Mouse (Mus musculus): ENCODE results near the gene Slc2a4.

The Slc2a4 gene

DNA sequence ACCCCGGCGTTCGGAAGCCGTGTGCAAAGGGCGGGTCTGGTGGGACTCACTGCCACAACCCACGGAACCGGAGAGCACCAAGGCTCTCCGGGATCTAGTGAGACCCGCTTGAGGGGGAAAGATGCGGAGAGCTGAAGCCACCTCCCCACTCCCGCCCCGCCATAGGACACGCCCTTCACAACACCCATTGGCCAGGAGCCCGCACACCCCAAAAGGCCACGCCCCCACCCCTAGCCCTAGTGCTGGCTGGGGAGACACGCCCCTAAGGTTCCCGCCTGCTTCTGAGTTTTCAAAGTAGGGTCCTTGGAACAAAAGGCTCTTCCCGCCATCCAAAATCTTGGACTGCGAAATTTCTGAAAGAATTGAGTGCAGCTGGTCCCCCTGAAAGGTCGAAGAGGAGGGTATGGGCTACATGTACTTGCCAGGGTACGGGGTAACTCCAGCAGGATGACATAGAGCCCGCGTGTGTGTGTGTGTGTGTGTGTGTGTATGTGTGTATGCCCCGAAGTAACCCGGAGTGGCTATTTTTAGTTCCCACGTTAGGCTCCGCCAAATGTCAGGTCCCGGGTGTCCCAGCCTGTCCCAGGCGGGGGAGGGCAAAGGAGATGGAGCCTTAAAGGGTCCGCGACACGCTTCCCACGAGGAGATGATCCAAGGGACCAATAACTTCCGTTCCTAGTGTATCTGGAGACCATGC is at the start of gene Slc2a4:
TSS of gene Slc2a4 (minus strand) at position 123 of the 697 bp plus-strand sequence.
- DNase-seq (ENCODE audit: low spot score): peak; percentile 79

DNA sequence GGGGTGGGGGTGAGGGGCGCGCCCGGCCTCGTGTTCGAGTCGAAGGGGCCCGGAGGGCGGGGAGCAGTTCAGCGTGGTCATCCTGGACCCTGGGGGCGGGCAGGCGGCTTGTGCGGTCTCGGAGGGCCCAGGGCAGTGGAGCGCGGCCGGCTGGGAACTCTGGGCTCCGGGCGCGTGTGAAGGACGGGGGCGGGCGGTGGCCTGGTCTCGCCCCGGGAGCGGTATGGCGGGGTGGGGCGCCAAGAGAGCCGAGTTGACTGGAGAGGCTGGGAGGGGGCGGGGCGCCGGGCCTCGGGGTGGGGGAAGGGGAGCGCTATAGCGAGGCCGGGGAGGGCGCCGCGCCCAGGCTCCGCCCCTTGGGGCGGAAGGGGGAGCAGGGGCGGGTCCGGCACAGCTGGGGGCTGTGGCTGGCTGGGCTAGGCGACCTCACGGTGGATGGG is 49.1 kb upstream of the Slc2a4 start:
- DNase-seq (ENCODE audit: low spot score): peak; percentile 80

DNA sequence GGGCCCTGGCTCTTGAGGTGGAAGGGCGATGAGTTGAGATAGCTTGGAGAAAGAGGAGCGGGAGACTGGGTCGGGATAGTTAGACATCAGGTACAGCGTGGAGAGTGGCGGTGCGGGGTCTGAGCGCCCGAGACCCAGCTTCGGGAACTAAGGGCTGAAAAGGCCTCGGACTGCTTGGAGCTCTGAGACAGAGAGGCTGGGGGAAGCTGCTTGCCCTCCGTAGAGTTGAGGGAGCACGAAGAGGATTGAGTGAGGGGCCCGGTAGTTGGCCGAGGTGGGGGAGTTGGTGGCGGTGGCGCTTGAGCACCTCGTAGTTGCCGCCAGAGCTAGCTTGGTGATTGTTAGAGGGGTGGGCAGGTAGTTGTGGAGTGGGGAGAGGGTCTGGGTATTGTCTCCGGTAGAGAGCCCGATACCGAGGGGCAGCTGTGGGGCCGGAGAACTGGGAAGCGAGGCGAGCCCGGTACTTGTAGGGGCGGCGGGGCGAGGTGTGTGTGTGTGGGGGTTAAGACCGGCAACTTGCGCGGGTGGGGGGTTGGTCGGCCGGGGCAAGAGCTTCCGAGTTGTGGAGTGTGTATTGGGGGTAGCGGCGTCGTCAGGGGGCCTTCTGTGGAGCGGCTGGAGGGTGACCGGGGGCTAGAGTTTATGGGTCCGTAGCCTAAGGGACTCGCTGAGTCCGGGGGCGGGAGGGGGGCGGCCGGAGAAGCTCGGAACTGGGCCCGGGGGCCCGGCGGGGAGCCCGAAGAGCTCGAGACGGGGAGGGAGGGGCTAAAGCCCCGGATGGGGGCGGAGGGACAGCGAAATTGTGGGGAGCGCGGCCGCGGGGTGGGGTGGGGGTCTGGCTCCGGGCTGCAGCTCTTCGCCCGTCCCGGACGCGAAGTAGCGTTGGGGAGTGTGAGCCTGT is 48.4 kb upstream of the Slc2a4 start:
- peak; percentile 48 for DNase-seq (ENCODE audit: low spot score)

DNA sequence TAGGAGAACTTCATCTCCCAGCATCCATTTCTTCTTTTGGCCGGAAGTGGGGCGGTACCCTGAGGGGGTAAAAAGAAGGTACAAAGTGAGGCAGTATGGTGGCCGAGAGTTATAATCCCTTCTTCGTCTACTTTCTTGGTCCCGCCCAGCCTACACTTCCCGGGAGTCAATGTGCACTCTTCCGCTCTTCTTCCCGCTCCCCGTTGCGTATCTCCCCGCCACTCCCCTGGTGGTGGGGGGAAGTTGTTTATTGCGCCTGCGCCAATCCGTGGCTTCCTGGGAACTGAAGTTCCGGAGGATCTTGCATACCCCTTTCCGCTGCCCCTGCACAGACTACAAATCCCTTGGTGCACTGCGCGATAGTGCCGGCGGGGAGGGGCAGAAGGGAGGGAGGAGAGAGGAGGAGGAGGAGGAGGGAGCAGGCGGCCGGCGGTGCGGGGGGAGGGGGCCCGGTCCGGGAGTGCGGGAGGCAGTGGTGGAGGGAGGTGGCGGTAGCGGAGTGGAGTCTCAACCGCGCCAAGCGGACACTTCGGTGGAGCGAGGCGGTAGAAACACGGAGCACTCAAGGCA is 47.5 kb upstream of the Slc2a4 start, which contains the start of gene Phf23:
TSS of gene Phf23 (plus strand) at position 387 of the 570 bp plus-strand sequence.
- peak; percentile 99 for DNase-seq (ENCODE audit: low spot score)

DNA sequence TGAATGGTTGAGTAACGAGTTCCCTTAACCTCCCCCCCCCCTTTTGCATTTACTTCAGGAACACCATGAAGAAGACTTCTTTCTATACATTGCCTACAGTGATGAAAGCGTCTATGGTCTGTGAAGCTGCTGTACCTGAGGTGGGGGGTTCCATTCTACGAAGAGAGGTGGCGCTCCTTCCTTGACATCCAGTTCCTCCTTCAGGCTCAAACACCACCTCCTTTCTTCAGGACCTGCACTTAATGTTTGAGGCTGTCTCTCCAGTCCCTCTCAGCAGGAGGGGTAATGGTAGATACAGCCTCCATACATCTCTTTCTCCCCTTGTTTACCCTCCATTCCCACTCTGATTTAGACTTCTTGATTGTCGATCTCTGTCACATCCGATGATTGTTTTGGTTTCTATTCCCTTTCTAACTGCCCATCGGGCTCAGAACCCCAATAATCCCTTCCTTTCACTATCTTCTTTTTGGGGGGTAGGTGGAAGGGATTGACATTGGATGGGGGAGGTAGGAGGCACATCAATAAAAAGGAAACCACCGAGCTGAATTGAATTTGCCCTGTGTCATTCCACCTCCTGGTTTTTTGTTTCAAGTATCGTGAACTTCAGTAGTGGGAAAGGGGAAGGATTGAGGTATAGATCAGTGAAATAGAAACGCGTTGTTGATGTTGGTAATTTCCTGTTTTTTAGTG is 46.6 kb upstream of the Slc2a4 start:
- DNase-seq (ENCODE audit: low spot score): no peak

DNA sequence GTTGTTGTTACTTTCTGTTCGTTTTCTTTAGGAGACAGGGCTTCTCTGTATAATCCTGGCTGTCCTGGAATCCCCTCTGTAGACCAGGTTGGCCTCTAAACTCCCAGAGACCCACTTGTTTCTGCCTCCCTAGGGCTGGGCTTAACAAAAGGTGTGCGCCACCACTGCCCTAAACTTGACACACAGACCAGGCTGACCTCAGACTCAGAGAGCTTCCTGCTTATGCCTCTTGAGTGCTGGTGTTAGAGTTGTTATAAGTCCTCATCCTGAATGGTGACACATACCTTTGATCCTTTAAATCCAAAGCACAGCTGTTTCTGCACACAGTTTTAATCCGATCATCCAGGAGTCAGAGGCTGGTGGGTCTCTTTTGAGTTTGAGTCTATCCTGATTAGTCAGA is 44.9 kb upstream of the Slc2a4 start:
- DNase-seq (ENCODE audit: low spot score): no peak

DNA sequence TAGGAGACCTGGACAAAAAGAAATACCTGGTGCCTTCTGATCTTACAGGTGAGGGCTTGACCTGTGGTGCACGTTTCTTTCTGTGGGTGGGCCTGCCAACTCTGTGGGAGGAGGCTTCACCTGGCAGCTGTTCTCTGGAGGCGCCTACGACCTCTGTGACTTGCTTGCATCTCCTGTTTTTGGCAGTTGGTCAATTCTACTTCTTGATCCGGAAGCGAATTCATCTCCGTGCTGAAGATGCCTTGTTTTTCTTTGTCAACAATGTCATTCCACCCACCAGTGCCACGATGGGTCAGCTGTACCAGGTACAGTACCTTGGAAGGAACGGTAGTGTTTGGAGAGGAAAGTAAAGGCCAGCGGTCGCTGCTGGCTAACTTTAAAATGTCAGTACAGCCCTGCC is 44.4 kb upstream of the Slc2a4 start:
- no peak for DNase-seq (ENCODE audit: low spot score)

DNA sequence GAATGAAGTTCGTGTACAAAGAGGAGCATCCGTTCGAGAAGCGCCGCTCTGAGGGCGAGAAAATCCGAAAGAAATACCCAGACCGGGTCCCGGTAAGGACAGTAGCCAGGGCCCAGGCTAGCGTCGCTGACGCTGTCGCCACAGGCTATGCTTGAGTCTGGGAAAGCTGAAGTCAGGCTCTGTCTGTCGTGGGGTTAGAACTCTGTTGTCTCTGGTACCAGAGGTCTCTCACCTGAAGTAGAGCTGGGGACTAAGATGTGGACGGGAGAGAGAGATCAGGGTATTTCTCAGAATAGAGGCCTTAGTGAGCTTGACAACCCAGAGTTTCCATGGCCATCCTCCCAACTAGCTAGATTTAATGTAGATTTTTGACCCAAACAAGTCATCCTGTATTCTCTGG is 43.7 kb upstream of the Slc2a4 start:
- no peak for DNase-seq (ENCODE audit: low spot score)

DNA sequence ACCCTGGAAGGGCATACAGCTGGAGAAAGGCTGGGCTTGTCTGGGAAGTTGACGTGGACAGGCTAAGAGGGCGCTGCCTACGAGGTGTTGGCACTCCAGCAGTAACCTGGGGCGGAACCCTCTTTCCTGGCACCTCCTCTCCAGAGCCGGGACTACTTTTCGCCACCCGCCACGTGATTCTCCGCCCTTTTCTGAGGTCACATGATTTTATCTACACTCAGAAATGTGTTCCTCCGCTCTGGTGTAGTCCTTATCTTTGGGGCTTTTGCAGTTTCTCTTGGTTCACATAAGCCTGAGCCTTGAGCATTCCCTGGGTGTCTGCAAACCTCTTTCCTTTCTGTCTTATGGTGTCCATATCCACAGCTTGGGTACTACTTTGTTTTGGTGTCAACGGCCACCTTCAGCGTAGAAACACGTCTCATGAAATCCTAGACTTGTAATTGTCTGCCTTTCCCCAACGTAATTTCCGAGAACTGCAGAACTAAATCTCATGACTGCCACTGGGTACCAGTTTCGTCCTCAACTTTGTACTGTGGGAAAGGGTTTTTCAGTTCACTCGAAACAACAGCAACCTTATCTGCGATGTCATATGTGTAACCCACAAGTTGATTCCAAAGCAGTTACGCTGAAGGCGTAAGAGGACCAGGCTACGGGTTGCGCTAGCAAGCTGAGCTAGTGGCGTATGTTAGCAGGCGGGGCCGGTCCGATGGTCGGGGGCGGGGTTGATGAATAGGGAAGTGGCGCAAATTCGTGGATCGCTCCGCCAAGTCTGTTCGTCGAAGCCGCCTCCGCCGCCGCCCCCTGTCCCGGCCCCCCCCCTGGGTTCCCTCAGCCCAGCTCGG is 43.1 kb upstream of the Slc2a4 start, which contains the start of gene Gabarap:
TSS of gene Gabarap (plus strand) at position 294 of the 842 bp plus-strand sequence.
- peak; percentile 95 for DNase-seq (ENCODE audit: low spot score)

DNA sequence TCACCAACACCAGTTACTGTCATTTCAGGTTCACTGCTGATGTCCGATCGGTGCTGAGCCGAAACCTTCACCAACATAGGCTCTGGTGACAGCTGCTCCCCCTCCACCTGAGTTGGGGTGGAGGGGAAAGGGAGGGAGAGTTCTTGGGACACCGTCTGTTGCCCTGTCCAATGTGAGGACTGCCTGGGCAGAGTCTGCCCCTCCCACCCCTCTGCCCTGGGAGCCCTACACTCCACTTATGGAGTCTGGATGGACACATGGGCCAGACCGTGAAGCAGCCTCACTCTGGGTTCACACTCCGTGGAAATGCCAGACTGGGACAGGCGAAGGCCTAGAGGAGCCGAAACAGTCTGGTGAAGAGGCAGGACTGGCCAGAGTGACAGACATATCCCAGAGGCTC is 42.0 kb upstream of the Slc2a4 start:
- no peak for DNase-seq (ENCODE audit: low spot score)

DNA sequence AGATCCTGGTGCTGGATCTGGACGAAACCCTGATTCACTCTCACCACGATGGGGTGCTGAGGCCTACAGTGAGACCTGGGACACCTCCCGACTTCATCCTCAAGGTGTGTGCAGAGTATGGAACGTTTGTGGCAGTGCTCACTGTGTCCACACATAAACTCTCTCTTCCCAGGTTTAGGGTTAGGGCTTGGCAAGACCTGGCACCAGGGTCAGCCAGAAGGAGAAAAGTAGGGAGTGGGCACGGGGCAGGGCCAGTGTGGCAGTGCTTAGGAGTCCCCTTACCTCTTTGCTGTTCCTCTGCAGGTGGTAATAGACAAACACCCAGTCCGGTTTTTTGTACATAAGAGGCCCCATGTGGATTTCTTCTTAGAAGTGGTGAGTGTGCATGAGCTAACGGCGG is 36.4 kb upstream of the Slc2a4 start:
- no peak for DNase-seq (ENCODE audit: low spot score)

DNA sequence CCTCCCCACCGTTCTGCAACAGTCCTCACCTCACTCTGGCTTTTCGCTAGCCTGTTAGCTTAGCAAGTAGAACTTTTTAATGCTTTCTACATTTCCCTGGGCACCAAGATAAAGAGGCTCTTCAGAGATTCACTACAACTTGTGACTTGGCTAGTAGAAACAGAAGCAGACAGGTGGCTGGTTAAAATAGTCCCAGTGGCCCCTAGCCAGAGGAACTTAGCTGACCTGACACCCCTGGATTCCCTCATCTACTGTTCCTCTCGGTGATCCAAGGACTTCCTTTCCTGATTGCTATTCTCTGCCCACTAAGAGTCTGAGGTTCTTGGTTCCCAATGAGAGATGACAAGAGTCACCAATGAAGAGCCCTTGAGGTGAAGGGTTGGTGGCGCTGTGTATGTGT is 35.4 kb upstream of the Slc2a4 start:
- DNase-seq (ENCODE audit: low spot score): no peak

DNA sequence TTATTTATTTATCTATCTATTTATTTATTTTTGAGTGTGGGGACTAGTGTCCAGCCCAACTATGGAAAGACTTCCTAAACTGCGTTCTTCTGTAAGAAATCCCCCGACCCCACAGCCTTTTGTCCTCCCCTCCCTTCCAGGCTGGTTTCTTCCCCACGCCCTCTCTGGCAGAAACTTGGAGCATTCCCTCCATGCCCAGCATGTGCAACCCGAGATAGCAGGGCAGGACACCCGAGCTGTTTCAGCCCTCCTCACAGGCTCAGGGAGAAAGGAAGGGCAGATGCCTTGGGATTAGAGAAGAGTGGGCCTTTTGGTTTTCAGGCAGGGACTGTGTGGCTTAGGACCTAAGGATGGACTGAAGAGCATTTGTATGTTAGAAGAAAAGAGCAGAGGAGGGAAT is 34.9 kb upstream of the Slc2a4 start:
- DNase-seq (ENCODE audit: low spot score): no peak

DNA sequence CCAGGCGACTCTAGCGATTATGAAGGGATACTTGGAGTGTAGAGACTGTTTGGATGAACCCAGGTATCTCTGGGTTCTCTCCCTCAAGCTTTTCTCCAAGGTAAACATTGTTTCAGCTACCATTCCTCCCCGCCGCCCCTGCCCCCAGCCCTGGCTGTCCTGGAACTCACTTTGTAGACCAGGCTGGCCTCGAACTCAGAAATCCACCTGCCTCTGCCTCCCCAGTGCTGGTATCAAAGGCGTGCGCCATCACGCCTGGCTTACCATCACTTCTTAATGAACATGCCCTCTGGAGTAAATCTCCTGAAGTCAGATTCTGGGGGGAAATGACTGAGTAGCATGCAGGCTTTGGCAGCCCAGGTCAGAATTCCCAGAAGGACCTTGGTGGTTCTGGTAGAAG is 34.2 kb upstream of the Slc2a4 start, which contains the start of gene Elp5:
TSS of gene Elp5 (minus strand) at position 293 of the 400 bp plus-strand sequence.
- DNase-seq (ENCODE audit: low spot score): no peak

DNA sequence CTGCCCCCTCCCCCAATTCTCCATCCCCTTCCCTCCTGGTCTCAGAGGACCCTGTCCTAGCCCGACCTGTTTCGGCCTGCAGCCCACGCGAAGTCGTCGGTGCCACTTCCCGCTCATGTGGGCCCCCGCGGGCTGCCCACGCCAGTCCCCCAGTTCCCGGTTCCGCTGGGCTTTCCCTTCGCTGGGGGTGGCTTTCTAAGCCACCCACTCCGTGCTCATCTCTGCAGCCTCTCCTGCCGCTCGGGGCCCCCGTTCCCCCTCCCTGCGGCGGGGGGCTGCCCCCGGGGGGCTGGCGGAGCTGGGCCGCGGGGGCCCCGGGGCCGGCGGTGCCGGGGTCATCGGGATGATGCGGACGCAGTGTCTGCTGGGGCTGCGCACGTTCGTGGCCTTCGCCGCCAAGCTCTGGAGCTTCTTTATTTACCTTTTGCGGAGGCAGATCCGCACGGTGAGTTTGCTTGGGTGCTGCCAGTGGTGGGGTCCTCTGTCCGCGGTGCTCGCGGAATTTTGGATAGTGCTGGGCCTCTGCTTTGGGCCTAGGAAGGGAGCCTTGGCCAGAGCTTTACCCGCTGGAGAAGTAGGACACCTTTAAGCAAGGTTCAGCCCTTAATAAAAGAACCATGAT is 33.3 kb upstream of the Slc2a4 start, which contains the start of gene Ctdnep1:
TSS of gene Ctdnep1 (plus strand) at position 16 of the 622 bp plus-strand sequence.
- DNase-seq (ENCODE audit: low spot score): peak; percentile 56

DNA sequence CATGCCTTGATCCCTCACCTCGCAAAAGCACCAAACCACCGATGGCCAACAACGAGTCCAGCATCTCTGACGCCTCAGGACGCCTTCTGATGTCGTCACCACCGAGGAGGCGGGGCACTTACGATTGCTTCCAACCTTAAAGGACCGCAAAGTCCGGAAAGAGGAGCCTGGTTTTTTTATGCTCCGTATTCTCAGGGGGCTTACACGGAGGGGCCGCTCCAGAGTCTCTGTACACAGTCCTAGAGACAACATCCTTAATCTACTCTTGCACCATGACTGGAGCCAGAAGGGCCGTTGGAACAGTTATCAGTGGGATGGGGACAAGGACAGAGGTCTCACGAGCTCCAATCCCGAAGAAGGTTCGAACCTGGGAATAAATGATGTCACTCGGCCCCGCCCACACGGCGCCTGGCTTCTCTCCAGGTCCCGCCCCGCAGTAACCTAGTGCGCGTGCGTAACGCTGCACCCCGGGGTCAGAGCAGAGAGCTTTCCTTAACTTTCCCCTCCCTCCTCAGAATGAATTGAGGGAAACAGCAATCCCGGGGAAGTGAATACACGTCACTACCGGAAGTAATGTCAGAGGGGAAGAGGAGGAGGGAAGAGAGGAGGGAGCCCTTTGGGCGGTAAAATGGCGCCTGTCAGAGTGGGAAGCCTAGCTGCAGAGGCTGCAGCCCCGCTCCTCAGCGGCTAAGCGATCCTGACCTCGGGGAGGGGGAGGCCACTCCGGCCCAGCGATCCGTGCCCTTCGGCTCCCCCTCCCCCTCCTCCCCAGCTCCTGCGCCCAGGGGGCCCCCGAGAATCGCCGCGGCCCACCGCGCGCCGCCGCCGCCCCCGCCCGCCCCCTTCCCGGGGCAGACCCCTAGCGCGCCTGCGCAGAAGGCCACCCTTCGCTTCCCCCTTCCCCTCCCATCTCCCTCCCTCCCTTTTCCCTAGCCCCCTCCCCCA is 32.5 kb upstream of the Slc2a4 start:
- DNase-seq (ENCODE audit: low spot score): peak; percentile 90

DNA sequence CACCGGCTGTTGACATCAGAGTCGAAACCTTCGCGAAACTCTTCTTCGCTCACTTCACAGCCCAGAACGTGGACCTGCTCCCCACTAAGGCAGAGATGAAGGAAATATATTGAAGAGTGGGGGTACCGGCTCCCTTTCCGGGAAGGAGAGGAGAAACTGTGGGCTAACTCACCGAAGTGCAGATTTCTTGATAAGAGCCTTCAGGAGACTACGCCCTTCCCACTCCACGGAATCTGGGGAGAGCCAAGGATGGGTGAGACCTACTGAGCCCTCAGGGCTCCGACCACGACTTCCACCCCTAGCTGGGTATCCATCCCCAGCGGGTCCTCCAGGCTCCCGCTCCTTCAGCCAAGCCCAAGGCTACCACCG is 31.8 kb upstream of the Slc2a4 start:
- DNase-seq (ENCODE audit: low spot score): no peak

DNA sequence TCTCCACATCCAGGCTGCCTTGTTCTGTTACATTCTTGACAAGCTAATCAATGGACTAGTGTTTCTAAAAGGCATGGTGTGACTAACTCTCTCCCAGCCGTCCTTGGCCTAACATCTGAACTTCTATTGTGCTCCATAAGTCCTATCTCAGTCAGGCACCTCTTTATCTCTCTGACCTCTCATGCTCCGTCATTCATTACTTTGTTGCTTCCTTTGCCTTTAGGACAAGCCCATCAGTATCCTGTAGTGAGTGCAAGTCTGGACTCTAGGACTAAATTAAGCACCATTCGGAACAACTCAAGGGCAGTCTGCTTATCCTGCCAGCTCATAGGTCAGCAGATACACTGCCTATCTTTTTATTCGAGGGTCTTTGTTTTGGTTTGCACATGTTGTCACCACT is 28.3 kb upstream of the Slc2a4 start:
- DNase-seq (ENCODE audit: low spot score): no peak

DNA sequence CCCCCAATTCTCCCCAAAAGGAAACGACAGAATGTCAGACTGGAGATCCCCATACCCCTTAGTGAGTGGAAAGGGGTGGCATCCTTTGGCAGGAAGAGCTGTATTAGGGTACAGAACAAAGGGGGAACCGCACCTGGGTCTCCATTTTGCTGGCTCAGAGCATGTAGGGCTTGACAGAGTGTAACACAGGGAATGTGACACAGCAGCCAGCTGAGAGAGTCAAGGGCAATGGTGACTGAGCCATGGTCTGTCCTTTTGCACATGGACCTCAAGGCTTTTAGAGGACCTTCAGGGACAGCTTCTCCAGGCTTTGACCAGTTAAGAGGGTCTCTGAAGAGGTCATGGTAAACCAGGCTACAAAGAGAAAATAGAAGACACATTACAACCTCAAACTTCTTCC is 26.9 kb upstream of the Slc2a4 start:
- DNase-seq (ENCODE audit: low spot score): no peak

All from T-cell, adult 2 months (primary cell).